Mouse (Mus musculus): ENCODE results near the gene Emp2. TPM values are rescaled to one million over a fixed set of nuclear protein-coding genes. Genes with fewer than 3 reads are reported as not detected.
"Not testable (repeated sequence)": the region's sequence is repeated elsewhere in the genome, so short reads cannot be mapped to it uniquely, and the experiment has no call there.

Gene Emp2
- polyA plus RNA-seq, 1 experiment from 2014 or later, result 18.8 TPM

DNA sequence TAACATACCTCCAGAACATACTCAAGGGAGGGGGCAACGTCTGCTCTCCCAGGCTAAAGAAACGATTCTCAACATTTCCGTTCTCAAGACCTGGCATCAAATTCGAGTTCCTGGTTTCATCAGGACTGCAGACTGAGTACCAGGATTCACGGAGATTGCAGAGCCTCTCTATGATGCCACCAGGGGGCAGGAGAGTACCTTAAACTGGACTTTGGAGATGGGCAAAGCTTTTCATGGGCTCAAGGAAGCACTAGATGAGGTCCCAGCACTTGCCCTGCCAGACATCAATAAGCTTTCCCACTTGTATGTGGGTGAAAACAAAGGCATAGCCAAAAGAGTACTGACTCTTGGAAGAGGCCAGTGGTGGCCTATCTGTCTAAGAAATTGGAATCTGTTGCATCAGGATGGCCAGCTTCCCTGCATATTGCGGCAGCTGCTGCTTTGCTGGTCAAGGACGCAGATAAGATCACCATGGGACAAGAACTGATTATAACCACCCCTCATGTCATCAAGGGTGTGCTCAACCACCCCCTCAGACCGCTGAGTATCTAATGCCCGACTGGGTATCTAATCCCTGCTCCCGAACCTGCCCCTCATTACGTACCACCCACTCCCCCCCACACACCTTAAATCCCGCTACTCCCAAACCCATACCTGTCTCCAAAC lies 33.3 kb downstream of the Emp2 start:
- WGBS, result 50% methylated on average over 12 of the region's 12 CpGs
- ATAC-seq, result no peak
- Histone ChIP-seq H3K4me3 (ENCODE audit: low read depth, low read length) (no peak overlapping the region), H3K36me3 (ENCODE audit: control insufficient read depth, insufficient read depth, low read length) (no peaks in the 10 kb centered on the region), H3K27ac (ENCODE audit: low read length) (no peak overlapping the region), H3K9me3 (replicated peaks; ENCODE audit: control insufficient read depth, low read length, poor library complexity, severe bottlenecking) (no peaks in the 10 kb centered on the region), H3K4me1 (ENCODE audit: control insufficient read depth, insufficient read depth, low read length) (no peaks in the 10 kb centered on the region), H3K27me3 (ENCODE audit: control insufficient read depth, insufficient read depth, low read depth, low read length) (0 out of 2 replicates have a peak, but pooled peaks cover 2% of the 10 kb centered on the region), H3K4me2 (ENCODE audit: low read length) (no peak overlapping the region), H3K9ac (ENCODE audit: low read depth, low read length) (no peak overlapping the region)

DNA sequence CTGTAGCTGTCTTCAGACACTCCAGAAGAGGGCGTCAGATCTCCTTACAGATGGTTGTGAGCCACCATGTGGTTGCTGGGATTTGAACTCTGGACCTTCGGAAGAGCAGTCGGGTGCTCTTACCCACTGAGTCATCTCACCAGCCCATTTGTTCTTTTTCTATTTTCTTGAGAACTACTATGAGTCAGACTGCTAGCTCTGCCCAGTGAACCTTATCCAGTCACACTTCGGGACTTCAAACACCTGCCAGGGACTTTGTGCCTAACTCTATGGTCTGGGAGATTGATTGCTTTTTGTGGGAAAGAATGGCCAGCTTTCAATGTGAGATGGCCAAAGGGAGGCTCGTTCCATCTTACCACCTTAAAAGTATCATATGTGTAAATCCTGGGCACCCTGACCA lies 37.0 kb downstream of the Emp2 start:
- ATAC-seq; H3K27me3 ChIP-seq (ENCODE audit: control insufficient read depth, insufficient read depth, low read depth, low read length); H3K9me3 ChIP-seq (replicated peaks; ENCODE audit: control insufficient read depth, low read length, poor library complexity, severe bottlenecking); H3K4me1 ChIP-seq (ENCODE audit: control insufficient read depth, insufficient read depth, low read length); H3K9ac ChIP-seq (ENCODE audit: low read depth, low read length); H3K27ac ChIP-seq (ENCODE audit: low read length); H3K4me3 ChIP-seq (ENCODE audit: low read depth, low read length); H3K4me2 ChIP-seq (ENCODE audit: low read length); H3K36me3 ChIP-seq (ENCODE audit: control insufficient read depth, insufficient read depth, low read length): not testable (repeated sequence)
- 83% methylated on average over 5 of the region's 5 CpGs for WGBS

DNA sequence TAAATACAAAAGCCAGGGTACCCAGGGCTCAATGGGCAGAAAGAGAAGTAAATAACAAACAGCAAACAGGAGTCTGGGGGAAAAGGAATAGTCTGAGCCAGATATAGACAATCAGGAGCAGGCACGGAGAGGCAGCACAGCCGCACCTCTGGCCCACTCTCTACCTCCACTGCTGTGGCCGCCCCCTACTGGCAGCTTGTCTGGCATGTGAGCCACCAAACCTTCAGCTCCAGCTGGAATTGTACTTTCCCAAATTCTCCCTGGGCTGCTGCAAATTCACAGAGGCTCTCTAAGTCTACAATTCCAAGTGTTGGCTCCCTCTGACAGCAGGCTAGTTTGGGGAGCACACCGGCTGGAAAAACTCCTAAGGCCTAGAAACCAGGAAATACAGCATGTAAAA lies 39.3 kb downstream of the Emp2 start:
- Histone ChIP-seq H3K27ac (ENCODE audit: low read length) (no peak overlapping the region), H3K36me3 (ENCODE audit: control insufficient read depth, insufficient read depth, low read length) (no peaks in the 10 kb centered on the region), H3K27me3 (ENCODE audit: control insufficient read depth, insufficient read depth, low read depth, low read length) (no peaks in the 10 kb centered on the region), H3K4me1 (ENCODE audit: control insufficient read depth, insufficient read depth, low read length) (no peaks in the 10 kb centered on the region), H3K9ac (ENCODE audit: low read depth, low read length) (no peak overlapping the region), H3K4me3 (ENCODE audit: low read depth, low read length) (no peak overlapping the region), H3K4me2 (ENCODE audit: low read length) (no peak overlapping the region), H3K9me3 (replicated peaks; ENCODE audit: control insufficient read depth, low read length, poor library complexity, severe bottlenecking) (peaks cover 5% of the 10 kb centered on the region)
- 75% methylated on average over 4 of the region's 4 CpGs for WGBS
- ATAC-seq, result no peak

DNA sequence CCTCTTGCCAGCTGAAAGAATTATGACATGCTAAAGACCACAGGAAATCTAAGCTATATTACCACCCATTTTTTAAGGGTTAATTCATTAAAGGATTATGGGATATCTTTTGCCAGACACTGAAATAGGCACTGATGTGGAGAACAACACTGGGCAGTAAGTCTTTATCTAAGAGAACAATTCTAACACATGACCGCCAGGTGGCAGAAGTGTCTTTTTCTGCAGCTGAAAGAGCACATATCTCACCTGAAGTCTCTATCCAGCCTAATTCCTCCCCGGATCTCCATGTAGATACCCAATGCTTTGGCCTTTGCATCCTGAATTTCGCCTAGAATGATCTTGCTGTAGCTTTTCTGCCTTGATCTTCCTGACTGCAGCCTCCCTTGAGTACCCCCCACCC lies 41.5 kb downstream of the Emp2 start:
- H3K4me1 ChIP-seq (ENCODE audit: control insufficient read depth, insufficient read depth, low read length), result no peaks in the 10 kb centered on the region
- no peak overlapping the region for H3K27ac ChIP-seq (ENCODE audit: low read length)
- H3K36me3 ChIP-seq (ENCODE audit: control insufficient read depth, insufficient read depth, low read length), result no peaks in the 10 kb centered on the region
- ATAC-seq, result no peak
- H3K9me3 ChIP-seq (replicated peaks; ENCODE audit: control insufficient read depth, low read length, poor library complexity, severe bottlenecking), result peaks cover 5% of the 10 kb centered on the region
- H3K4me2 ChIP-seq (ENCODE audit: low read length), result no peak overlapping the region
- no peak overlapping the region for H3K9ac ChIP-seq (ENCODE audit: low read depth, low read length)
- H3K27me3 ChIP-seq (ENCODE audit: control insufficient read depth, insufficient read depth, low read depth, low read length), result no peaks in the 10 kb centered on the region
- 33% methylated on average over 3 of the region's 3 CpGs for WGBS
- no peak overlapping the region for H3K4me3 ChIP-seq (ENCODE audit: low read depth, low read length)

DNA sequence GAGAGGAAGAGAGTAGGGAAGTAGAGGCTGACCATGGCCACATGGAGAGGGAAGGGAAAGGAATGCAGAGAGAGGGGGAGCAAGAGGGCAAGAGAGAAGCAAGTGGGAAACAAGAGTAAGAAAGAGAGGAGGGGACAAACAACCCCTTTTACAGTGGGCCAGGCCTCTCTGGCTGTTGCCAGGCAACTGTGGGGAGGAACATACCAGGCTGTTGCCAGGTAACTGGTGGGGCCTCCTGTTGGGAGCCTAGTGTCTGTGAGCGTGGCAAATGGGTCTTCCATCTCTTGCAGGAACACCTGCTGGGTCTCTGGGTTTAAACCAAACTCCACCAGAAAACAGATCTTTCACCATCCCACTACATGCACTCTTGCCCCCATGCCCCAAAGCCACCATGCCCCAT lies 59.8 kb downstream of the Emp2 start:
- no peak overlapping the region for H3K4me3 ChIP-seq (ENCODE audit: low read depth, low read length)
- WGBS, result 11% methylated on average over 1 of the region's 1 CpGs
- no peaks in the 10 kb centered on the region for H3K36me3 ChIP-seq (ENCODE audit: control insufficient read depth, insufficient read depth, low read length)
- ATAC-seq, result no peak
- no peaks in the 10 kb centered on the region for H3K4me1 ChIP-seq (ENCODE audit: control insufficient read depth, insufficient read depth, low read length)
- no peak overlapping the region for H3K4me2 ChIP-seq (ENCODE audit: low read length)
- no peak overlapping the region for H3K9ac ChIP-seq (ENCODE audit: low read depth, low read length)
- no peaks in the 10 kb centered on the region for H3K27me3 ChIP-seq (ENCODE audit: control insufficient read depth, insufficient read depth, low read depth, low read length)
- H3K9me3 ChIP-seq (replicated peaks; ENCODE audit: control insufficient read depth, low read length, poor library complexity, severe bottlenecking), result no peaks in the 10 kb centered on the region
- H3K27ac ChIP-seq (ENCODE audit: low read length), result no peak overlapping the region

DNA sequence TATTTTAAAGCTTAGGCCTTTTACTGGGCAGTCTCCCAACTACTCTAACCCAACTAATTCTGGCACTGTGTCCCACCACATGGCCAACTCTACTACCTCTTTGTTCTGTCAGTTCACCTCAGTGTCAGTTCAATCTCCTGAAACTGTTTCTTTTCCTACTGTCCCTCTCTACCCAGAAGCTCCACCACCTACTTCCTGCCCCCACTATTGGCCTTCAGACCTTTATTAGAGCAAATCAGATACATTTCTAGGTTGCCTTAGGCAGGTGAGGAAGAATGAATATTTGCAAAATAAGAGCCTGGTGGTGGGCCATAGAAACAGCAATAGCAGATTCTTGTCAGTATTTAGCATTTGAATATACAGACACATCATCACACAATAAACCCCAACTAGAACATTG lies 77.2 kb downstream of the Emp2 start:
- H3K36me3 ChIP-seq (ENCODE audit: control insufficient read depth, insufficient read depth, low read length), result no peaks in the 10 kb centered on the region
- H3K27ac ChIP-seq (ENCODE audit: low read length), result no peak overlapping the region
- no peaks in the 10 kb centered on the region for H3K9me3 ChIP-seq (replicated peaks; ENCODE audit: control insufficient read depth, low read length, poor library complexity, severe bottlenecking)
- H3K4me3 ChIP-seq (ENCODE audit: low read depth, low read length), result no peak overlapping the region
- H3K9ac ChIP-seq (ENCODE audit: low read depth, low read length), result no peak overlapping the region
- H3K27me3 ChIP-seq (ENCODE audit: control insufficient read depth, insufficient read depth, low read depth, low read length), result no peaks in the 10 kb centered on the region
- ATAC-seq, result no peak
- no peaks in the 10 kb centered on the region for H3K4me1 ChIP-seq (ENCODE audit: control insufficient read depth, insufficient read depth, low read length)
- no peak overlapping the region for H3K4me2 ChIP-seq (ENCODE audit: low read length)

Small RNA genes lying within 50 kb of the gene (microRNA-seq; reads per million reads assigned to microRNA genes)
- gene Gm22932, result not detected

Other genes starting within 250 kb of the Emp2 start
- 0.27 and 0.36 TPM in 2 replicates for gene Rpl39l, start 143.7 kb downstream of the Emp2 start, polyA plus RNA-seq (2015; fragmentation: Nextera tagmentation; extraction: Ambion mirVana)
- 0.08 TPM in 1 of 2 replicates, not detected in the other for gene Atf7ip2, start 121.3 kb downstream of the Emp2 start, polyA plus RNA-seq (2015; fragmentation: Nextera tagmentation; extraction: Ambion mirVana)
- 12.9 and 18.3 TPM in 2 replicates for gene Tekt5, start 81.5 kb upstream of the Emp2 start, polyA plus RNA-seq (2015; fragmentation: Nextera tagmentation; extraction: Ambion mirVana)
- 43.6 and 45.3 TPM in 2 replicates for gene Nubp1, start 98.0 kb upstream of the Emp2 start, polyA plus RNA-seq (2015; fragmentation: Nextera tagmentation; extraction: Ambion mirVana)
- gene Tvp23a, start 133.4 kb upstream of the Emp2 start, polyA plus RNA-seq (2015; fragmentation: Nextera tagmentation; extraction: Ambion mirVana), result 54.2 and 54.7 TPM in 2 replicates
- gene Ciita, start 166.1 kb upstream of the Emp2 start, polyA plus RNA-seq (2015; fragmentation: Nextera tagmentation; extraction: Ambion mirVana), result 0.53 and 0.71 TPM in 2 replicates
- gene Dexi, start 229.1 kb upstream of the Emp2 start, polyA plus RNA-seq (2015; fragmentation: Nextera tagmentation; extraction: Ambion mirVana), result 12.7 and 13.3 TPM in 2 replicates
- gene Clec16a, start 231.4 kb upstream of the Emp2 start, polyA plus RNA-seq (2015; fragmentation: Nextera tagmentation; extraction: Ambion mirVana), result 70.0 and 74.0 TPM in 2 replicates

All from midbrain, embryonic 16.5 days (tissue).